Mouse (Mus musculus): ENCODE data around the gene Cdc6.
A peak's percentile ranks its signal among the peaks of the same experiment; 100 is the strongest.

- TF ChIP-seq CTCF (IDR thresholded peaks at IDR 0.05; ENCODE audit: low read depth) (peak; percentile 58), EP300 (IDR thresholded peaks at IDR 0.05; ENCODE audit: low read depth) (no peak)
These were observed 46.8 kb downstream of the Cdc6 start for GRCm38 (mm10) chr11:98954373-98954772.
